Mouse (Mus musculus): ENCODE results near the gene Efcab9. TPM values are rescaled to one million over a fixed set of nuclear protein-coding genes. Genes with fewer than 3 reads are reported as not detected.

Gene Efcab9
- polyA plus RNA-seq, 1 experiment from 2014 or later, result 0.49 TPM

DNA sequence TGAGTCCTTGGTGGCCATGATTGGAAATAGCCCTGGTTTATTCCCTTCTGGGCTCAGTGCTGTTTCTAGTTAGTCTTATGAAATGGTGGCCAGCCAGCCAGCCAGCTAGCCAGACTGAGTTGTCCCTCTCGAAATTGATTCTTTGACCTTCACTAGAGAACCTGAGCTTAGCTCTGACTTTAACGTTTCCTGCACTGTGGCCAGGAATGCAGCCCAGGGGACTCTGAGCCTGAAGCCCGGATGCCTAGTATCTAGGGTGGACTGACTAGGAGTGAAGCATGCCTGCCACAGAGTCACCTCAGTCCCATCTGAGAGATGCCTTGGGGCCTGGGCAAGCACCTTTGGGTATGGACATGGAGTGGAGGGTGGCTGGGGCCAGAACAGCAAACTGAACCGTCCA, 32.7 kb upstream of the Efcab9 start:
- DNase-seq (ENCODE audit: low spot score), result no peak
- Histone ChIP-seq H3K27me3 (ENCODE audit: insufficient read depth, low read length) (no peaks in the 10 kb centered on the region), H3K9me3 (replicated peaks; ENCODE audit: low read length) (no peaks in the 10 kb centered on the region), H3K4me3 (replicated peaks; ENCODE audit: low read depth, low read length) (no peak overlapping the region), H3K9ac (ENCODE audit: low read depth, low read length) (no peak overlapping the region), H3K27ac (no peak overlapping the region), H3K36me3 (ENCODE audit: insufficient read depth, low read length) (no peaks in the 10 kb centered on the region), H3K4me2 (ENCODE audit: low read length) (no peak overlapping the region), H3K4me1 (replicated peaks; ENCODE audit: insufficient read depth, low read length) (peaks cover 6% of the 10 kb centered on the region; the same call in 1 of the 2 replicates)
- no peak for TF ChIP-seq CTCF (IDR thresholded peaks at IDR 0.05; ENCODE audit: low read depth)
- no peak for ATAC-seq (replicated peaks; ENCODE audit: low FRiP score, low read depth)
- WGBS, result 39% methylated on average over 4 of the region's 4 CpGs

- H3K27me3 ChIP-seq (ENCODE audit: insufficient read depth, low read length), result no peaks in the 10 kb centered on the region
- 54% methylated on average over 3 of the region's 3 CpGs for WGBS
- TF ChIP-seq CTCF (IDR thresholded peaks at IDR 0.05; ENCODE audit: low read depth), result no peak
- H3K4me3 ChIP-seq (replicated peaks; ENCODE audit: low read depth, low read length), result no peak overlapping the region
- ATAC-seq (replicated peaks; ENCODE audit: low FRiP score, low read depth), result no peak
- no peak overlapping the region for H3K9ac ChIP-seq (ENCODE audit: low read depth, low read length)
- no peak for DNase-seq (ENCODE audit: low spot score)
- no peak overlapping the region for H3K27ac ChIP-seq
- peaks cover 6% of the 10 kb centered on the region; the same call in 1 of the 2 replicates for H3K4me1 ChIP-seq (replicated peaks; ENCODE audit: insufficient read depth, low read length)
- no peaks in the 10 kb centered on the region for H3K9me3 ChIP-seq (replicated peaks; ENCODE audit: low read length)
- H3K36me3 ChIP-seq (ENCODE audit: insufficient read depth, low read length), result no peaks in the 10 kb centered on the region
- H3K4me2 ChIP-seq (ENCODE audit: low read length), result no peak overlapping the region
Measured at GRCm38 (mm10) chr11:32563660-32564059, 31.8 kb upstream of the Efcab9 start.

- no peak for TF ChIP-seq CTCF (IDR thresholded peaks at IDR 0.05; ENCODE audit: low read depth)
- Histone ChIP-seq H3K27ac (no peak overlapping the region), H3K4me3 (replicated peaks; ENCODE audit: low read depth, low read length) (no peak overlapping the region), H3K9me3 (replicated peaks; ENCODE audit: low read length) (no peaks in the 10 kb centered on the region), H3K4me1 (replicated peaks; ENCODE audit: insufficient read depth, low read length) (peaks cover 6% of the 10 kb centered on the region; the same call in 1 of the 2 replicates), H3K27me3 (ENCODE audit: insufficient read depth, low read length) (no peaks in the 10 kb centered on the region), H3K9ac (ENCODE audit: low read depth, low read length) (no peak overlapping the region), H3K4me2 (ENCODE audit: low read length) (no peak overlapping the region), H3K36me3 (ENCODE audit: insufficient read depth, low read length) (no peaks in the 10 kb centered on the region)
- ATAC-seq (replicated peaks; ENCODE audit: low FRiP score, low read depth) (no peak), DNase-seq (ENCODE audit: low spot score) (no peak)
- 61% methylated on average over 5 of the region's 5 CpGs for WGBS
Measured at GRCm38 (mm10) chr11:32562706-32563105, 30.8 kb upstream of the Efcab9 start.

- TF ChIP-seq CTCF (IDR thresholded peaks at IDR 0.05; ENCODE audit: low read depth), result peak; percentile 14; the same call in 1 of the 2 replicates
- Histone ChIP-seq H3K27ac (0 out of 2 replicates have a peak overlapping the region, but pooled peaks have one; percentile 6), H3K36me3 (ENCODE audit: insufficient read depth, low read length) (no peaks in the 10 kb centered on the region), H3K9me3 (replicated peaks; ENCODE audit: low read length) (no peaks in the 10 kb centered on the region), H3K4me3 (replicated peaks; ENCODE audit: low read depth, low read length) (no peak overlapping the region), H3K4me1 (replicated peaks; ENCODE audit: insufficient read depth, low read length) (peaks cover 6% of the 10 kb centered on the region; the same call in 1 of the 2 replicates), H3K9ac (ENCODE audit: low read depth, low read length) (no peak overlapping the region), H3K27me3 (ENCODE audit: insufficient read depth, low read length) (no peaks in the 10 kb centered on the region), H3K4me2 (ENCODE audit: low read length) (no peak overlapping the region)
- no peak; the same call in 1 of the 2 replicates for ATAC-seq (replicated peaks; ENCODE audit: low FRiP score, low read depth)
- 78% methylated on average over 10 of the region's 10 CpGs for WGBS
- no peak for DNase-seq (ENCODE audit: low spot score)
Measured at GRCm38 (mm10) chr11:32561465-32562355, 29.8 kb upstream of the Efcab9 start.

DNA sequence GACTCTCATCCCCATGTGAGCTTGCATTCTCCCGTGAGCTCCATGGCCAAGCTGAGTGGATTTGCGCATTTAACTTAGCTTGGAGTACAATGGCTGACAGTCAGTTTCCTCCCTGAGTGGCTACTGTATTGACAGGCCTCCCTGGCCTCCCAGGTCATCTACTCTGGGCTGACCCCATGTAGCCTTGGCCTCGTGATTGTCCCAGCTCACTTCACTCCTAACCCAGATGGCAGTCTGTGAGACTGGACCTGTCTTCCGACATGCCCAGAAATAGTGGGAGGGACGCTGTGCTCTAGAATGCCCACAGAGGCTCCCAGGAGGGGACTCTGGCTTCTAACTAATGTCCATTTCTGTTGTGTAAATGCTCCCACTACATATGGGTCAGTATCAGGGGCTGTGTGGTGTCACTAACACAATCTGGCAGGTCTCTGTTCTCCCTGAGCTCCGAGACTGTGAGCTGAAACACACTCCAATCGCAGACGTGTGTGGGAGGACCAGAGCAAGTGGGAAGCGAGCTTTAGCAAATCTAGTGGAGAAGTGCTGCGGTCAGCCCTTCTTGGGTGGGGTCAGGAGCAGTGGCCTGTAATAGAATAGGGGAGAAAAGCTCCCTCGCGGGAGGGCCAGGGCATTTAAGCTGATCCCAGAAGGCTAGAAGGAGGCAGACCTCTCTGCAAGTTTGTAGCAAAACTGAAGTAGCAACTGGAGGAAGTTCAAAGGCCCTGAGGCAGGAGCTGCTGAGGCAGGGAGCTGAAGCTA, 28.3 kb upstream of the Efcab9 start:
- Histone ChIP-seq H3K27ac (no peak overlapping the region), H3K36me3 (ENCODE audit: insufficient read depth, low read length) (no peaks in the 10 kb centered on the region), H3K9ac (ENCODE audit: low read depth, low read length) (no peak overlapping the region), H3K9me3 (replicated peaks; ENCODE audit: low read length) (no peaks in the 10 kb centered on the region), H3K27me3 (ENCODE audit: insufficient read depth, low read length) (no peaks in the 10 kb centered on the region), H3K4me2 (ENCODE audit: low read length) (no peak overlapping the region), H3K4me1 (replicated peaks; ENCODE audit: insufficient read depth, low read length) (peaks cover 6% of the 10 kb centered on the region; the same call in 1 of the 2 replicates), H3K4me3 (replicated peaks; ENCODE audit: low read depth, low read length) (no peak overlapping the region)
- no peak for TF ChIP-seq CTCF (IDR thresholded peaks at IDR 0.05; ENCODE audit: low read depth)
- no peak for DNase-seq (ENCODE audit: low spot score)
- ATAC-seq (replicated peaks; ENCODE audit: low FRiP score, low read depth), result no peak
- 62% methylated on average over 12 of the region's 12 CpGs for WGBS

GRCm38 (mm10) chr11:32558677-32559076, 26.8 kb upstream of the Efcab9 start:
- DNase-seq (ENCODE audit: low spot score) (no peak), ATAC-seq (replicated peaks; ENCODE audit: low FRiP score, low read depth) (no peak)
- WGBS, result 27% methylated on average over 8 of the region's 8 CpGs
- no peak overlapping the region for H3K4me3 ChIP-seq (replicated peaks; ENCODE audit: low read depth, low read length)
- no peak overlapping the region for H3K27ac ChIP-seq
- no peak for TF ChIP-seq CTCF (IDR thresholded peaks at IDR 0.05; ENCODE audit: low read depth)
- no peaks in the 10 kb centered on the region for H3K36me3 ChIP-seq (ENCODE audit: insufficient read depth, low read length)
- H3K27me3 ChIP-seq (ENCODE audit: insufficient read depth, low read length), result no peaks in the 10 kb centered on the region
- no peaks in the 10 kb centered on the region for H3K9me3 ChIP-seq (replicated peaks; ENCODE audit: low read length)
- peaks cover 9% of the 10 kb centered on the region for H3K4me1 ChIP-seq (replicated peaks; ENCODE audit: insufficient read depth, low read length)
- H3K9ac ChIP-seq (ENCODE audit: low read depth, low read length), result no peak overlapping the region
- no peak overlapping the region for H3K4me2 ChIP-seq (ENCODE audit: low read length)
